Mouse (Mus musculus): ENCODE results near the gene Ccdc7b. TPM values are rescaled to one million over a fixed set of nuclear protein-coding genes. Genes with fewer than 3 reads are reported as not detected.
"Not testable (repeated sequence)": the region's sequence is repeated elsewhere in the genome, so short reads cannot be mapped to it uniquely, and the experiment has no call there.

Gene Ccdc7b
- total RNA-seq (2021) (not detected), polyA plus RNA-seq (2012; rRNA removed) (not detected in 2 replicates)
- long read RNA-seq = 0 reads

GRCm38 (mm10) chr8:129066834-129067233 is at the start of gene Ccdc7b:
TSS of gene Ccdc7b (plus strand) at chr8:129067134.
- H3K27ac ChIP-seq; H3K4me3 ChIP-seq; H3K27me3 ChIP-seq (ENCODE audit: control insufficient read depth, insufficient read depth, low read length); H3K36me3 ChIP-seq (ENCODE audit: control insufficient read depth, insufficient read depth, low read length); H3K79me2 ChIP-seq (replicated peaks; ENCODE audit: control insufficient read depth, insufficient read depth, low read length); DNase-seq; intact Hi-C loops (cut with DNase I); H3K4me1 ChIP-seq (ENCODE audit: control insufficient read depth, insufficient read depth, low read length); H3K9ac ChIP-seq (ENCODE audit: low read depth, low read length): not testable (repeated sequence)
- 53% methylated on average over 1 of the region's 10 CpGs for WGBS

- intact Hi-C loops (cut with DNase I); H3K27ac ChIP-seq: not testable (repeated sequence)
- 79% methylated on average over 2 of the region's 11 CpGs for WGBS
These were observed 1.5 kb upstream of the Ccdc7b start, which contains the start of gene Ccdc7a for GRCm38 (mm10) chr8:129065417-129065816. TSS of gene Ccdc7a (minus strand) at chr8:129065517.

GRCm38 (mm10) chr8:129115761-129116160 is 48.8 kb downstream of the Ccdc7b start:
- H3K27me3 ChIP-seq (ENCODE audit: control insufficient read depth, insufficient read depth, low read length); H3K9ac ChIP-seq (ENCODE audit: low read depth, low read length); DNase-seq; H3K4me3 ChIP-seq; H3K36me3 ChIP-seq (ENCODE audit: control insufficient read depth, insufficient read depth, low read length); H3K79me2 ChIP-seq (replicated peaks; ENCODE audit: control insufficient read depth, insufficient read depth, low read length); intact Hi-C loops (cut with DNase I); H3K4me1 ChIP-seq (ENCODE audit: control insufficient read depth, insufficient read depth, low read length); H3K27ac ChIP-seq: not testable (repeated sequence)
- WGBS = 56% methylated on average over 3 of the region's 3 CpGs

More at GRCm38 (mm10) chr8:129065417-129065816, 1.5 kb upstream of the Ccdc7b start, which contains the start of gene Ccdc7a:
- H3K9ac ChIP-seq (ENCODE audit: low read depth, low read length); H3K27me3 ChIP-seq (ENCODE audit: control insufficient read depth, insufficient read depth, low read length); H3K4me3 ChIP-seq; H3K4me1 ChIP-seq (ENCODE audit: control insufficient read depth, insufficient read depth, low read length); DNase-seq; H3K79me2 ChIP-seq (replicated peaks; ENCODE audit: control insufficient read depth, insufficient read depth, low read length); H3K36me3 ChIP-seq (ENCODE audit: control insufficient read depth, insufficient read depth, low read length): not testable (repeated sequence)

GRCm38 (mm10) chr8:129131561-129131960 is 64.6 kb downstream of the Ccdc7b start, which contains the start of gene Gm10999:
TSS of gene Gm10999 (minus strand) at chr8:129131661.
- TF ChIP-seq CTCF (IDR thresholded peaks at IDR 0.05) (no peak), POLR2A (IDR thresholded peaks at IDR 0.05; ENCODE audit: insufficient read depth, low read depth, low read length) (no peak), EP300 (IDR thresholded peaks at IDR 0.05; ENCODE audit: insufficient read depth, low read depth, low read length) (no peak)
- Histone ChIP-seq H3K4me1 (ENCODE audit: control insufficient read depth, insufficient read depth, low read length) (no peaks in the 10 kb centered on the region), H3K27ac (no peak within 1 kb of the TSS), H3K9ac (ENCODE audit: low read depth, low read length) (no peak within 1 kb of the TSS), H3K4me3 (no peak within 1 kb of the TSS), H3K27me3 (ENCODE audit: control insufficient read depth, insufficient read depth, low read length) (no peaks in the 10 kb centered on the region), H3K79me2 (replicated peaks; ENCODE audit: control insufficient read depth, insufficient read depth, low read length) (no peaks in the 10 kb centered on the region), H3K36me3 (ENCODE audit: control insufficient read depth, insufficient read depth, low read length) (no peaks in the 10 kb centered on the region)
- DNase-seq = no peak
- intact Hi-C loops (cut with DNase I) = no loop called here
- 71% methylated on average over 1 of the region's 1 CpGs for WGBS

- DNase-seq = no peak
- no peaks in the 10 kb centered on the region for H3K27me3 ChIP-seq (ENCODE audit: control insufficient read depth, insufficient read depth, low read length)
- H3K79me2 ChIP-seq (replicated peaks; ENCODE audit: control insufficient read depth, insufficient read depth, low read length) = no peaks in the 10 kb centered on the region
- no peaks in the 10 kb centered on the region for H3K36me3 ChIP-seq (ENCODE audit: control insufficient read depth, insufficient read depth, low read length)
- TF ChIP-seq CTCF (IDR thresholded peaks at IDR 0.05) = no peak
- TF ChIP-seq POLR2A (IDR thresholded peaks at IDR 0.05; ENCODE audit: insufficient read depth, low read depth, low read length) = no peak
- no peak for TF ChIP-seq EP300 (IDR thresholded peaks at IDR 0.05; ENCODE audit: insufficient read depth, low read depth, low read length)
- H3K9ac ChIP-seq (ENCODE audit: low read depth, low read length) = no peak overlapping the region
- intact Hi-C loops (cut with DNase I) = no loop called here
- H3K4me3 ChIP-seq = no peak overlapping the region
- H3K4me1 ChIP-seq (ENCODE audit: control insufficient read depth, insufficient read depth, low read length) = no peaks in the 10 kb centered on the region
- H3K27ac ChIP-seq = no peak overlapping the region
These were observed 66.5 kb downstream of the Ccdc7b start for GRCm38 (mm10) chr8:129133475-129133874.

Other genes starting within 250 kb of the Ccdc7b start
- gene Ccdc7a, start 1.6 kb upstream of the Ccdc7b start, total RNA-seq (2021) = not detected
- not detected in 2 replicates for gene Ccdc7a, start 1.6 kb upstream of the Ccdc7b start, polyA plus RNA-seq (2012; rRNA removed)
- gene Gm10999, start 64.5 kb downstream of the Ccdc7b start, total RNA-seq (2021) = not detected
- not detected in 2 replicates for gene Gm10999, start 64.5 kb downstream of the Ccdc7b start, polyA plus RNA-seq (2012; rRNA removed)
- gene 2610044O15Rik8, start 167.3 kb downstream of the Ccdc7b start, total RNA-seq (2021) = 10 to 100 TPM; 14.5 to 17.2 TPM
- 4.8 and 9.3 TPM in 2 replicates for gene 2610044O15Rik8, start 167.3 kb downstream of the Ccdc7b start, polyA plus RNA-seq (2012; rRNA removed)

All from heart, adult 2 months (tissue).